Mouse (Mus musculus): Measurements from ENCODE around the gene Pakap.

The Pakap gene

GRCm38 (mm10) chr4:57812075-57812474 lies 244.1 kb downstream of the Pakap start:
- DNase-seq = no peak

- peak; percentile 28 for DNase-seq
Measured at GRCm38 (mm10) chr4:57812916-57813575, 245.1 kb downstream of the Pakap start.

- DNase-seq = no peak
Measured at GRCm38 (mm10) chr4:57813576-57813945, 245.6 kb downstream of the Pakap start.

- DNase-seq = no peak
Measured at GRCm38 (mm10) chr4:57815355-57815754, 247.4 kb downstream of the Pakap start.

DNA sequence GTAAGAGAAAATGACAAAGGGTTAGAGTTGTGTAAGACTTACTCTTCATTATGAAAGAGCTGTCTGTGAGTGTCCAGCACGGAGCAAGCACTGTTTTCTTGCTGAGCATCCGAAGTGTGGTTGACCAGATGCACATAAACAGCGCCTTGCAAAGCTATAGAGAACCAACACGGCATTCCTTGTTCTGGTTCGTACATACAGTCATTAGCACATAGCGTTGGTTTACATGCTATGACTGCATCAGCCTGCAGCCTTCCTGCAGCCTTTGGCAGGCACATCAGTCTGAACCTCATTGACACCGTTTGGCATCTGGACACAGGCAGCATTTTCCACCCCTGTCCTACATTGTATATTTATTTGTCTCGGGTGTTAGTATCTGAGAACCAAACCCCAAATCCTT lies 248.2 kb downstream of the Pakap start:
- DNase-seq = no peak

- DNase-seq = no peak
Measured at GRCm38 (mm10) chr4:57820839-57821374, 252.9 kb downstream of the Pakap start.

DNA sequence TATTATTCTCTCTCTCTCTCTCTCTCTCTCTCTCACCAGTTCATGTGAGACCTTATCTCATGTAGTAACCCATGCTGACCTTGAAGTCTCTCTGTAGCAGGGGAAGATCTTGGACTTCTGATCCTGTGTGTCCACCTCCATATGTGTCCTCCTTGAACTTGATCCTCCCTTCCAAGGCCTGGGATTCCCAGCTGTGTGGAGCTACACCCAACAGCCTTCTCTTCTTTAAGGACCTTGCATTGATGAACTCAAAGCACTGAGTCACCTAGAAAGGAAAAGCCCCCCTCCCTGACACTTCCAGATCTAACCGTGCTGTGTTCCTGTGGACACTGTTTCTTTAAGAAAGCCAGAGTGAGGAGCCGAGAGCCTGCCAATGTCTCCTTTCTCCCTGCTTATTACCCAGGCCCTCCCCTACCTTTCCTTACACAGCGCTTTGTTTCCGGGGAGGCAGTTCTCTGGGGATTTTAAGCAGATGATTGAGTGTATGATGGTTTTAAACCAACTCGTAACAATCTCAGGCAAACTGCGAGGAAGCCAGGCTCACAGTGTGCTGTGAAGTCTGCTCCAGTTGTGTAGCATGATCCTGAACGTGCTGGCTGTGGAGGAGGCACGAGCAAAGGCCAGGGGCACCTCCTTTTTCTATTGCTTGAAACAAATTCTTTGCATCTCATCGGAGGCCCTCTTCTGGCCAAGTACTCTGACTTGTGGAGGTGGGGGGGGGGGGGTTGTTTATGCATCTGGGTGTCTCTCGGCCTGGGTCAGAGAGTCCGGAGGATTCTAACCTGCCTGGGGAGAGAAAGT lies 253.8 kb downstream of the Pakap start:
- no peak for DNase-seq

- no peak for DNase-seq
Measured at GRCm38 (mm10) chr4:57822641-57823040, 254.7 kb downstream of the Pakap start.

DNA sequence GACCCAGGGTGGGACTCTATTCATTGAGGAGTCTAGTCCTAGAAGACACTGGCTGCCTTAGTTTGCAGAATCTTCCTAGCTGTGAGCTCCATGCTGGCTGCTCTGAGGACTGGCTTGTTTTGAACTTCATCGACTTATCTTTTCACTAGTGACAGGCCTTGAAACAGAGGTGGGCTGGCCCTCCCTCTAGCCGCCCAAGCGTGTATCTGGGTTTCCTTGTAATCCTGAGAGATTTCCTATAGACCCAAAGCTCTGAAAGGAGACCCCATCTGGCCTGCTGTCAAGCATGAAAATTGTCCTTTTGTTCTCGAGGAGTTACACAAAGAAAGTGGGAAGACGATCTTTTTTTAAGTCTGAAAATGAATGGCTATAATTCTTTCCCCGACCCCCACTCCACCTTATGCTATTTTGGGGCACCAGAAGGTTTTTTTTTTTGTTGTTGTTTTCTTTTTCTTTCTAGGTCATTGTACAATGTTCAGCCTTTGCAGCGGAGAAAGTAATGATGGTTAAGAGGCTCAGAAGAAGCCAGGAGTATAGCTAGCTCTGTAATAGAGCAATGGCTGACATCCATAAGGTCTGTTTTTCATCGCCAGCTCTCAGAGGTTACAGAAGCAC lies 256.8 kb downstream of the Pakap start:
- DNase-seq = no peak

DNA sequence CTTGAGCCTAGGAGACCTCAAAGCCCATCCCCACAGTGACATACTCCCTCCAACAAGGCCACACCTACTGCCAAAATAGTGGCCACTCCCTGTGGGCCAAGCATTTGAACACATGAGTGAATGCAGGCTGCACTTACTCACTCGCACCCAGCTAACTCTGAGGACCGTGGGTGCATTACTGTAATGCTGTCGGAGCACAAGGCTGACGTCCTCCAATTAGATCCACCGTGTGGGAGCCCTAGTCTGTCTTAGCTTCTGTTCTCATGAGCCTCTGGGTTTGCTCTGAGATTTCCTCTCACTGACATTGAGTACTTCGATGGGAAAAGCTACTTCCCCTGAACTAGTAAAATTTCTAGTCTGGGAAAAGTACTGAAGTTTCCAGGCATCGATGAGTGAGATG lies 258.3 kb downstream of the Pakap start:
- no peak for DNase-seq

- no peak for DNase-seq
Measured at GRCm38 (mm10) chr4:57829131-57829530, 261.2 kb downstream of the Pakap start.

GRCm38 (mm10) chr4:57829740-57830139 lies 261.8 kb downstream of the Pakap start:
- DNase-seq = no peak

- DNase-seq = no peak
Measured at GRCm38 (mm10) chr4:57832318-57832717, 264.3 kb downstream of the Pakap start.

- no peak for DNase-seq
Measured at GRCm38 (mm10) chr4:57833060-57833459, 265.1 kb downstream of the Pakap start.

- no peak for DNase-seq
Measured at GRCm38 (mm10) chr4:57834141-57834540, 266.2 kb downstream of the Pakap start.

- DNase-seq = no peak
Measured at GRCm38 (mm10) chr4:57837089-57837488, 269.1 kb downstream of the Pakap start.

GRCm38 (mm10) chr4:57839343-57839742 lies 271.4 kb downstream of the Pakap start:
- no peak for DNase-seq

DNA sequence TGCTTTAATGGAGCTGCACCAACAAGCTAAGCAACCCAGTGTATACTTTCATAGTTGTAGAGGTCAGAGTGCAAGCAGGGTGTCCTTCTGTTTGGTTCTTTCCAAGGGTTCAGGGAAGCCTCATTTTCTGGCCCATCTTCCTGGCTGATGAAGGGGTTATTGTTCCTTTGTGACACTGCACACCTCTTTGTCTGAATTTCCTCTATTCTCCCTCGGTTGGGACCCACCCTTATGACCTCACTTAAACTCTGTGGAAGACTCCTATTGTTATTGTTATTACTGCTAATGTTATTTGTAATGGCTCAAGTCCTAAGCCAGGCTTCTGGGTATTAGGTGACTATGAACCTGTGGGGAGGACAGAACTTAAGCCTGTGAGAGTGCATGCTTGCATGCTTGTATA lies 273.9 kb downstream of the Pakap start:
- no peak for DNase-seq

DNA sequence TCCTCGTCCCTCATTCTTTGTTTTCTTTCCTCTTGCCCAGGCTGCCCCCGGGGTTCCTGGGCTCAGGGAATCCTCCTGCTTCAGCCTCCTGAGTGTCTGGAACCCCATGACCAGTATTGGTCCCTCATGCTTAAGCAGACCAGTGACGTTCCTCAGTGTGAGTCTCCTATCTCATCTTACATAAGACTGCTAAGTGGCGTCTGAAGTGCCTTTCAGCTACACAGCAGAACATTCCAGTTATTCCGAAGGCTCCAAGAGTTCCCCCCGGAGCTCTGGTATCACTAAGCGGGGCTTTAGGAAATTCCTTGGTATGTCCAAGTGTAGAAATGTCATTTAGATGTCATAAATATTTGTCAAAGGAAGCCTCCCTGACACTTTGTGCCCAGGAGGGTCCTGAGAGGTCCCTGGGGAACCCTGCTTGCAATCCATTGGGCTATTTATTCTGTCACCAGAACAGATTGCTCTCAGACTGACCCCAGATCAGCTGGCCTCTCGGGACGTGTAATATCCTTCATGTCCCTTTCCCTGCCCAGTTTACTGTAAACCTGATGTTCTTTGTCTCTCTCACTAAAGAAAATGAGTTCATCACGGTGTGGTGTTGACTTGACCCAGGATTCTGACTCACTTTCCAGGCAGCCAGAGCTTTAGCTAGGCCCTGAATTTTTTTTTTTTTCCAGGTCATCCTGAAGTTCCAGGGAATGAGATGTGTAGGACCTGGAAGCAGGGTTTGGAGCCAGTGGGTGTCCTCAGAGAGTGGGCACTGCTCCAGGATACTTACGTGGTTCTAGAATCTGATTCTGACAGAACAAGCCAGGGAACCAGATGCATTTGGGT lies 274.7 kb downstream of the Pakap start:
- DNase-seq = no peak

DNA sequence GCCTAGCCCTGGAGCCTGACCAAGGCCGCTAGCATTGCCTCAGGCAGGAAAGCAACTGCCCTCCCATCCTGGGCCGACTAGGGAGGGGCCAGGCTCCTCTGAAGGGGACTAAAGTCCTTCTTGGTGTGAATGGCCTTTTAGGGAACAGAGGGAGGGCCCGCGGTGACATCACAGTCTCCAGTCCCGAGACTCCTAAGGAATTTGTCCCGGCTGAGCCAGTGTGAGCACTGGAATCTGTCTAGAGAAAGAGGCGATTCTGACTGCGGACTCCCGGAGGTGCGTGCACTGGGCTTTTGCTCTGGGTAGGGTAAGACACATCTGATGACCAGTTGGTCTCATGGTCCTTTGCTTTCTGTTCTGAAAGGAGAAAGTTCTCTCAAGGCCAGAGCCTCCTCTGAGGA lies 277.1 kb downstream of the Pakap start:
- peak; percentile 26 for DNase-seq

GRCm38 (mm10) chr4:57845541-57846210 lies 277.7 kb downstream of the Pakap start:
- no peak for DNase-seq

- DNase-seq = no peak
Measured at GRCm38 (mm10) chr4:57846381-57846990, 278.5 kb downstream of the Pakap start.

Measured in right cerebral cortex, postnatal 14 days (tissue).